Mouse (Mus musculus): Measurements from ENCODE around the gene Ccdc97.
A peak's percentile ranks its signal among the peaks of the same experiment; 100 is the strongest.

- TF ChIP-seq CTCF (IDR thresholded peaks at IDR 0.05) (peak; percentile 15; the same call in 1 of the 2 replicates), EP300 (IDR thresholded peaks at IDR 0.05) (no peak)
Measured at GRCm38 (mm10) chr7:25704716-25705364, 14.0 kb downstream of the Ccdc97 start.
